Mouse (Mus musculus): ENCODE data around the gene Rara. TPM values are rescaled to one million over a fixed set of nuclear protein-coding genes. Genes with fewer than 3 reads are reported as not detected.

Gene Rara
- polyA plus RNA-seq, 1 experiment from 2014 or later: 49.2 TPM

GRCm38 (mm10) chr11:98964616-98965415 is 37.2 kb downstream of the Rara start:
- Histone ChIP-seq H3K4me3 (peak overlapping the region; percentile 57), H3K9ac (peak overlapping the region; percentile 45), H3K27ac (peak overlapping the region; percentile 94), H3K27me3 (no peaks in the 10 kb centered on the region), H3K9me3 (no peaks in the 10 kb centered on the region), H3K4me2 (replicated peaks) (peak overlapping the region; percentile 99), H3K4me1 (peaks cover 98% of the 10 kb centered on the region), H3K36me3 (peaks cover 18% of the 10 kb centered on the region)
- 17% methylated on average over 15 of the region's 15 CpGs for WGBS
- ATAC-seq (ENCODE audit: insufficient number of reproducible peaks, insufficient read depth, low FRiP score, low TSS enrichment): no peak

GRCm38 (mm10) chr11:98965416-98966077 is 37.9 kb downstream of the Rara start:
- Histone ChIP-seq H3K27ac (peak overlapping the region; percentile 94), H3K4me1 (peaks cover 99% of the 10 kb centered on the region), H3K4me2 (replicated peaks) (peak overlapping the region; percentile 99), H3K4me3 (peak overlapping the region; percentile 57), H3K36me3 (peaks cover 26% of the 10 kb centered on the region), H3K27me3 (no peaks in the 10 kb centered on the region), H3K9ac (peak overlapping the region; percentile 45; the same call in 1 of the 2 replicates), H3K9me3 (no peaks in the 10 kb centered on the region)
- no peak for ATAC-seq (ENCODE audit: insufficient number of reproducible peaks, insufficient read depth, low FRiP score, low TSS enrichment)
- WGBS: 4% methylated on average over 9 of the region's 11 CpGs

- no peak overlapping the region for H3K4me3 ChIP-seq
- H3K9ac ChIP-seq: no peak overlapping the region
- peak overlapping the region; percentile 7; the same call in 1 of the 2 replicates for H3K4me2 ChIP-seq (replicated peaks)
- peaks cover 36% of the 10 kb centered on the region for H3K36me3 ChIP-seq
- no peaks in the 10 kb centered on the region for H3K27me3 ChIP-seq
- WGBS: 31% methylated on average over 8 of the region's 9 CpGs
- H3K9me3 ChIP-seq: no peaks in the 10 kb centered on the region
- no peak for ATAC-seq (ENCODE audit: insufficient number of reproducible peaks, insufficient read depth, low FRiP score, low TSS enrichment)
- H3K27ac ChIP-seq: peak overlapping the region; percentile 0; the same call in 1 of the 2 replicates
- H3K4me1 ChIP-seq: peaks cover 99% of the 10 kb centered on the region
These were observed 39.0 kb downstream of the Rara start for GRCm38 (mm10) chr11:98966499-98967141.

GRCm38 (mm10) chr11:98968079-98968478 is 40.5 kb downstream of the Rara start:
- peaks cover 84% of the 10 kb centered on the region for H3K4me1 ChIP-seq
- no peak overlapping the region for H3K4me3 ChIP-seq
- ATAC-seq (ENCODE audit: insufficient number of reproducible peaks, insufficient read depth, low FRiP score, low TSS enrichment): no peak
- H3K36me3 ChIP-seq: peaks cover 50% of the 10 kb centered on the region
- no peak overlapping the region for H3K9ac ChIP-seq
- no peaks in the 10 kb centered on the region for H3K27me3 ChIP-seq
- WGBS: 70% methylated on average over 16 of the region's 16 CpGs
- no peak overlapping the region; the same call in 1 of the 2 replicates for H3K4me2 ChIP-seq (replicated peaks)
- H3K27ac ChIP-seq: peak overlapping the region; percentile 83
- no peaks in the 10 kb centered on the region for H3K9me3 ChIP-seq

GRCm38 (mm10) chr11:98968716-98969495 is 41.3 kb downstream of the Rara start:
- no peak for ATAC-seq (ENCODE audit: insufficient number of reproducible peaks, insufficient read depth, low FRiP score, low TSS enrichment)
- Histone ChIP-seq H3K27ac (peak overlapping the region; percentile 83), H3K9me3 (no peaks in the 10 kb centered on the region), H3K4me2 (replicated peaks) (peak overlapping the region; percentile 34), H3K4me3 (no peak overlapping the region), H3K27me3 (no peaks in the 10 kb centered on the region), H3K9ac (no peak overlapping the region; the same call in 1 of the 2 replicates), H3K36me3 (peaks cover 58% of the 10 kb centered on the region), H3K4me1 (peaks cover 76% of the 10 kb centered on the region)
- 5% methylated on average over 20 of the region's 20 CpGs for WGBS

GRCm38 (mm10) chr11:98969496-98969927 is 41.9 kb downstream of the Rara start:
- H3K4me1 ChIP-seq: peaks cover 70% of the 10 kb centered on the region
- WGBS: 20% methylated on average over 17 of the region's 17 CpGs
- H3K27me3 ChIP-seq: no peaks in the 10 kb centered on the region
- H3K4me3 ChIP-seq: 0 out of 2 replicates have a peak overlapping the region, but pooled peaks have one; percentile 2
- H3K27ac ChIP-seq: peak overlapping the region; percentile 83
- no peak for ATAC-seq (ENCODE audit: insufficient number of reproducible peaks, insufficient read depth, low FRiP score, low TSS enrichment)
- no peaks in the 10 kb centered on the region for H3K9me3 ChIP-seq
- peak overlapping the region; percentile 30 for H3K9ac ChIP-seq
- H3K36me3 ChIP-seq: peaks cover 64% of the 10 kb centered on the region
- H3K4me2 ChIP-seq (replicated peaks): peak overlapping the region; percentile 34

GRCm38 (mm10) chr11:98970191-98970925 is 42.7 kb downstream of the Rara start:
- peak overlapping the region; percentile 34; the same call in 1 of the 2 replicates for H3K4me2 ChIP-seq (replicated peaks)
- no peak overlapping the region for H3K4me3 ChIP-seq
- H3K9ac ChIP-seq: no peak overlapping the region
- peak overlapping the region; percentile 83 for H3K27ac ChIP-seq
- H3K36me3 ChIP-seq: peaks cover 73% of the 10 kb centered on the region
- WGBS: 74% methylated on average over 29 of the region's 29 CpGs
- ATAC-seq (ENCODE audit: insufficient number of reproducible peaks, insufficient read depth, low FRiP score, low TSS enrichment): no peak
- H3K4me1 ChIP-seq: peaks cover 61% of the 10 kb centered on the region
- no peaks in the 10 kb centered on the region for H3K9me3 ChIP-seq
- no peaks in the 10 kb centered on the region for H3K27me3 ChIP-seq

- Histone ChIP-seq H3K27ac (peak overlapping the region; percentile 83; the same call in 1 of the 2 replicates), H3K4me1 (peaks cover 50% of the 10 kb centered on the region), H3K9me3 (no peaks in the 10 kb centered on the region), H3K4me2 (replicated peaks) (0 out of 2 replicates have a peak overlapping the region, but pooled peaks have one; percentile 2), H3K4me3 (no peak overlapping the region), H3K9ac (peak overlapping the region; percentile 7; the same call in 1 of the 2 replicates), H3K36me3 (peaks cover 71% of the 10 kb centered on the region), H3K27me3 (no peaks in the 10 kb centered on the region)
- ATAC-seq (ENCODE audit: insufficient number of reproducible peaks, insufficient read depth, low FRiP score, low TSS enrichment): no peak
- 79% methylated on average over 23 of the region's 23 CpGs for WGBS
These were observed 43.9 kb downstream of the Rara start for GRCm38 (mm10) chr11:98971316-98972031.

- H3K36me3 ChIP-seq: peaks cover 66% of the 10 kb centered on the region
- 55% methylated on average over 9 of the region's 9 CpGs for WGBS
These were observed 44.6 kb downstream of the Rara start for GRCm38 (mm10) chr11:98972215-98972614.

GRCm38 (mm10) chr11:98972801-98973360 is 45.3 kb downstream of the Rara start:
- peaks cover 65% of the 10 kb centered on the region for H3K36me3 ChIP-seq
- H3K4me2 ChIP-seq (replicated peaks): no peak overlapping the region
- H3K9me3 ChIP-seq: no peaks in the 10 kb centered on the region
- WGBS: 93% methylated on average over 9 of the region's 9 CpGs
- H3K4me1 ChIP-seq: peaks cover 37% of the 10 kb centered on the region
- no peaks in the 10 kb centered on the region for H3K27me3 ChIP-seq
- H3K4me3 ChIP-seq: no peak overlapping the region
- no peak overlapping the region for H3K9ac ChIP-seq
- ATAC-seq (ENCODE audit: insufficient number of reproducible peaks, insufficient read depth, low FRiP score, low TSS enrichment): no peak
- H3K27ac ChIP-seq: no peak overlapping the region

More at GRCm38 (mm10) chr11:98972215-98972614, 44.6 kb downstream of the Rara start:
- peaks cover 43% of the 10 kb centered on the region for H3K4me1 ChIP-seq
- no peak overlapping the region for H3K9ac ChIP-seq
- H3K9me3 ChIP-seq: no peaks in the 10 kb centered on the region
- H3K27ac ChIP-seq: peak overlapping the region; percentile 36; the same call in 1 of the 2 replicates
- H3K27me3 ChIP-seq: no peaks in the 10 kb centered on the region
- ATAC-seq (ENCODE audit: insufficient number of reproducible peaks, insufficient read depth, low FRiP score, low TSS enrichment): no peak
- H3K4me2 ChIP-seq (replicated peaks): no peak overlapping the region
- H3K4me3 ChIP-seq: no peak overlapping the region
